Mouse (Mus musculus) hematopoietic stem cell, adult 5-6 weeks (primary cell): ENCODE results near the gene Smc5. TPM values are rescaled to one million over a fixed set of nuclear protein-coding genes. Genes with fewer than 3 reads are reported as not detected.
A peak's percentile ranks its signal among the peaks of the same experiment; 100 is the strongest.

Source experiments
- ATAC-seq, 2 experiments: fragments of 125-278 bp in 1 of 2; replicated peaks in 1 of 2; 2 replicates each; pipeline ENCODE4 v1.8.0; 2016 to 2017; ENCODE audit warnings: inconsistent platforms in 2 of 2, mild to moderate bottlenecking in 2 of 2, moderate number of reproducible peaks in 2 of 2, low read depth in 1 of 2, moderate TSS enrichment in 1 of 2; ENCODE audit not compliant: low FRiP score in 2 of 2, poor library complexity in 2 of 2, severe bottlenecking in 2 of 2, insufficient read depth in 1 of 2, low TSS enrichment in 1 of 2
- total RNA-seq: library from RNA; stranded (forward); fragments of 172-1452, 232-1000 nt; gene quantifications from 2 replicates; pipeline ENCODE4 v1.2.3, GENCODE M21; 2017

Gene Smc5
- total RNA-seq, 1 experiment from 2014 or later: 97.5 TPM

- ATAC-seq: no peak
These were observed 70.1 kb downstream of the Smc5 start for GRCm38 (mm10) chr19:23203505-23204053.

GRCm38 (mm10) chr19:23202106-23202505, 71.6 kb downstream of the Smc5 start:
- ATAC-seq: no peak

GRCm38 (mm10) chr19:23193076-23193475, 80.6 kb downstream of the Smc5 start:
- peak; percentile 71 to 86 for ATAC-seq

- ATAC-seq: no peak
These were observed 82.2 kb downstream of the Smc5 start for GRCm38 (mm10) chr19:23191486-23191885.

- no peak for ATAC-seq
These were observed 84.0 kb downstream of the Smc5 start for GRCm38 (mm10) chr19:23189744-23190143.

GRCm38 (mm10) chr19:23188986-23189385, 84.7 kb downstream of the Smc5 start:
- no peak for ATAC-seq

GRCm38 (mm10) chr19:23187732-23188131, 86.0 kb downstream of the Smc5 start:
- ATAC-seq: no peak

- no peak for ATAC-seq
These were observed 89.6 kb downstream of the Smc5 start for GRCm38 (mm10) chr19:23184068-23184467.

- ATAC-seq: no peak
These were observed 90.2 kb downstream of the Smc5 start for GRCm38 (mm10) chr19:23183493-23183892.

- ATAC-seq: no peak
These were observed 95.2 kb downstream of the Smc5 start for GRCm38 (mm10) chr19:23178533-23178932.

GRCm38 (mm10) chr19:23175511-23175910, 98.2 kb downstream of the Smc5 start:
- ATAC-seq: no peak

GRCm38 (mm10) chr19:23175090-23175489, 98.6 kb downstream of the Smc5 start:
- ATAC-seq: no peak

GRCm38 (mm10) chr19:23171136-23171535, 102.6 kb downstream of the Smc5 start:
- ATAC-seq: no peak

GRCm38 (mm10) chr19:23170476-23170875, 103.2 kb downstream of the Smc5 start:
- ATAC-seq: no peak

- ATAC-seq: no peak
These were observed 104.0 kb downstream of the Smc5 start for GRCm38 (mm10) chr19:23169659-23170050.

GRCm38 (mm10) chr19:23168899-23169658, 104.6 kb downstream of the Smc5 start:
- no peak for ATAC-seq

- no peak for ATAC-seq
These were observed 107.0 kb downstream of the Smc5 start for GRCm38 (mm10) chr19:23166550-23167284.

- ATAC-seq: no peak
These were observed 109.0 kb downstream of the Smc5 start for GRCm38 (mm10) chr19:23164651-23165240.
